17 mouse cellular contexts compared by ENCODE assay signal in genomic region chr19:21507561-21508232, GRCm38 (mm10). TPM values are rescaled to one million over a fixed set of nuclear protein-coding genes. Genes with fewer than 3 reads are reported as not detected.
DNase-seq lines count a peak whose midpoint lies in the region; ATAC-seq and TF ChIP-seq lines count a peak whose summit lies in the region.
"Had no signal": no experiment of that assay in that cellular context is flagged by ENCODE, and none has a peak within 500 bp of the region (broad histone marks: within the 10 kb centered on the region; RNA-seq: fewer than 3 reads in every experiment).

No protein-coding gene starts in this region.

- H3K9ac ChIP-seq in lung, embryonic 14.5 days = no peak overlapping the region
- no peak overlapping the region for H3K9ac ChIP-seq in MEL (ENCODE audit: control insufficient read depth, low read depth, low read length, poor library complexity, severe bottlenecking)
- H3K9ac ChIP-seq: hindbrain, embryonic 14.5 days; liver, embryonic 15.5 days had no signal

- no peak for TF ChIP-seq CTCF in lung, embryonic 14.5 days (IDR thresholded peaks at IDR 0.05; ENCODE audit: low read depth)
- TF ChIP-seq CTCF in lung, adult 2 months (IDR thresholded peaks at IDR 0.05; ENCODE audit: insufficient read depth, low read length) = no peak
- TF ChIP-seq CTCF in MEL (IDR thresholded peaks at IDR 0.05 in 2 of 3, conservative IDR thresholded peaks at IDR 0.05 in 1 of 3; ENCODE audit: control insufficient read depth in 1 of 3, insufficient read depth in 1 of 3, low read depth in 2 of 3, low read length in 3 of 3, poor library complexity in 1 of 3, severe bottlenecking in 1 of 3) = no peak
- no peak for TF ChIP-seq CTCF in layer of hippocampus, adult 2 months (conservative IDR thresholded peaks at IDR 0.05)

- WGBS in lung, embryonic 14.5 days = 71% methylated on average over 7 of the region's 7 CpGs
- 68% methylated on average over 7 of the region's 7 CpGs for WGBS in lung, adult 2 months
- WGBS in embryonic facial prominence, embryonic 10.5 days = 89% methylated on average over 7 of the region's 7 CpGs

- no peaks in the 10 kb centered on the region for H3K79me2 ChIP-seq in MEL (ENCODE audit: control insufficient read depth, insufficient read depth, low read length, poor library complexity)

- H3K4me2 ChIP-seq in lung, embryonic 14.5 days = no peak overlapping the region
- H3K4me2 ChIP-seq: hindbrain, embryonic 14.5 days; liver, embryonic 15.5 days had no signal

- H3K36me3 ChIP-seq in lung, embryonic 14.5 days (ENCODE audit: insufficient read depth) = no peaks in the 10 kb centered on the region
- peaks cover 0 to 3% of the 10 kb centered on the region in 2 experiments; a peak in 2 of 4 replicates for H3K36me3 ChIP-seq in MEL (ENCODE audit: control insufficient read depth in 1 of 2, insufficient read depth in 2 of 2, low read length in 2 of 2)
- H3K36me3 ChIP-seq in embryonic facial prominence, embryonic 10.5 days (replicated peaks) = no peaks in the 10 kb centered on the region
- H3K36me3 ChIP-seq: liver, embryonic 15.5 days had no signal

- no peaks in the 10 kb centered on the region for H3K9me3 ChIP-seq in lung, embryonic 14.5 days (ENCODE audit: low read depth, low read length)
- no peaks in the 10 kb centered on the region for H3K9me3 ChIP-seq in MEL (replicated peaks; ENCODE audit: insufficient read depth, low read length)
- H3K9me3 ChIP-seq in embryonic facial prominence, embryonic 10.5 days = no peaks in the 10 kb centered on the region
- H3K9me3 ChIP-seq: liver, embryonic 15.5 days had no signal

- no peak for TF ChIP-seq POLR2A in lung, adult 2 months (IDR thresholded peaks at IDR 0.05; ENCODE audit: borderline replicate concordance, extremely low read depth, low read depth, low read length)
- no peak for TF ChIP-seq POLR2A in MEL (IDR thresholded peaks at IDR 0.05; ENCODE audit: control insufficient read depth in 1 of 2, insufficient read depth in 1 of 2, low read depth in 1 of 2, low read length in 2 of 2, poor library complexity in 1 of 2)

- no peak for TF ChIP-seq EP300 in MEL (IDR thresholded peaks at IDR 0.05; ENCODE audit: low read depth in 1 of 2, low read length in 2 of 2)

- no peak for ATAC-seq in lung, embryonic 14.5 days (ENCODE audit: insufficient read depth)
- ATAC-seq: forebrain, embryonic 14.5 days had no signal

- no peaks in the 10 kb centered on the region for H3K27me3 ChIP-seq in lung, embryonic 14.5 days (ENCODE audit: insufficient read depth, low read length)
- no peaks in the 10 kb centered on the region for H3K27me3 ChIP-seq in MEL (ENCODE audit: control insufficient read depth in 1 of 2, insufficient read depth in 2 of 2, low read length in 2 of 2)
- H3K27me3 ChIP-seq in embryonic facial prominence, embryonic 10.5 days (replicated peaks; ENCODE audit: low read depth, poor library complexity, severe bottlenecking) = no peaks in the 10 kb centered on the region
- H3K27me3 ChIP-seq: liver, embryonic 15.5 days had no signal

- H3K27ac ChIP-seq in lung, embryonic 14.5 days (ENCODE audit: low read depth) = no peak overlapping the region
- H3K27ac ChIP-seq in MEL (ENCODE audit: control insufficient read depth, low read depth, low read length) = no peak overlapping the region
- no peak overlapping the region for H3K27ac ChIP-seq in layer of hippocampus, adult 2 months
- no peak overlapping the region for H3K27ac ChIP-seq in embryonic facial prominence, embryonic 10.5 days (replicated peaks)
- H3K27ac ChIP-seq: hindbrain, embryonic 14.5 days; liver, embryonic 15.5 days; stomach, postnatal 0 days had no signal

- DNase-seq in lung, embryonic 14.5 days = peak; percentile 47
- no peak for DNase-seq in lung, adult 2 months
- DNase-seq in MEL (ENCODE audit: low read depth, low spot score) = peak; percentile 19
- peak; percentile 78 for DNase-seq in induced T-regulatory cell, adult 2 months (ENCODE audit: low read depth)
- peak; percentile 46 for DNase-seq in kidney, postnatal 36 days
- DNase-seq in spleen, postnatal 36 days (ENCODE audit: low spot score in 2 of 2) = no peak
- DNase-seq in layer of hippocampus, adult 2 months (ENCODE audit: low spot score in 2 of 2) = no peak
- no peak for DNase-seq in embryonic facial prominence, embryonic 10.5 days (ENCODE audit: low spot score)
- DNase-seq: adrenal gland, adult 2 months; cerebellum, adult 2 months; right cerebral cortex, adult 18-20 months; thymus, postnatal 4 days had no signal

- TF ChIP-seq RAD21 in MEL (IDR thresholded peaks at IDR 0.05; ENCODE audit: low read depth, low read length) = no peak

- no peak overlapping the region for H3K4me3 ChIP-seq in lung, embryonic 14.5 days (ENCODE audit: low read depth, low read length)
- no peak overlapping the region for H3K4me3 ChIP-seq in lung, adult 2 months (replicated peaks; ENCODE audit: extremely low read depth, low read depth, low read length)
- no peak overlapping the region for H3K4me3 ChIP-seq in MEL (ENCODE audit: control insufficient read depth in 1 of 2, insufficient read depth in 1 of 2, low read depth in 2 of 2, low read length in 2 of 2)
- H3K4me3 ChIP-seq in layer of hippocampus, adult 2 months = no peak overlapping the region
- no peak overlapping the region for H3K4me3 ChIP-seq in embryonic facial prominence, embryonic 10.5 days
- H3K4me3 ChIP-seq: liver, embryonic 15.5 days had no signal

- no peaks in the 10 kb centered on the region for H3K4me1 ChIP-seq in lung, embryonic 14.5 days (ENCODE audit: insufficient read depth)
- H3K4me1 ChIP-seq in lung, adult 2 months (ENCODE audit: control insufficient read depth, insufficient read depth, low read length) = no peaks in the 10 kb centered on the region
- H3K4me1 ChIP-seq in MEL (ENCODE audit: control insufficient read depth in 1 of 2, insufficient read depth in 2 of 2, low read length in 2 of 2) = no peaks in the 10 kb centered on the region
- H3K4me1 ChIP-seq in embryonic facial prominence, embryonic 10.5 days = no peaks in the 10 kb centered on the region
- H3K4me1 ChIP-seq: liver, embryonic 15.5 days had no signal

TF ChIP-seq in MEL, 35 proteins besides CTCF, POLR2A, EP300 and RAD21:
- peak; percentile 50; the same call in 1 of the 2 replicates for TF ChIP-seq ETS1 (IDR thresholded peaks at IDR 0.05; ENCODE audit: low read depth, low read length)
- TF ChIP-seq ZNF384 (IDR thresholded peaks at IDR 0.05; ENCODE audit: low read depth, low read length) = no peak
- TF ChIP-seq ZKSCAN1 (IDR thresholded peaks at IDR 0.05; ENCODE audit: low read depth, low read length) = no peak
- no peak for TF ChIP-seq BHLHE40 (IDR thresholded peaks at IDR 0.05; ENCODE audit: borderline replicate concordance, low read depth, low read length)
- no peak for TF ChIP-seq ZC3H11A (IDR thresholded peaks at IDR 0.05; ENCODE audit: low read depth, low read length)
- no peak for TF ChIP-seq JUND (IDR thresholded peaks at IDR 0.05; ENCODE audit: low read depth, low read length)

RNA-seq across cellular contexts. Expression of gene Gda, which starts 34.5 kb away (rescaled TPM):
- polyA plus RNA-seq in lung, embryonic 14.5 days (2014; fragmentation: Nextera tagmentation; extraction: Ambion mirVana) = 0.22 and 0.26 TPM in 2 replicates
- polyA plus RNA-seq in lung, adult 2 months (2012; rRNA removed) = 3.2 and 5.1 TPM in 2 replicates
- 2.6 and 2.9 TPM in 2 replicates for total RNA-seq in MEL (2012; rRNA removed)
- polyA plus RNA-seq in MEL (2012; ENCODE audit: insufficient read depth in 1 of 2, insufficient read length in 2 of 2, low read depth in 1 of 2, low replicate concordance in 2 of 2, missing spikeins in 1 of 2) = under 1 TPM in 1 of 2 experiments, not detected in 1; 0.38 TPM
- 100 to 1,000 TPM; 116 to 125 TPM for total RNA-seq in layer of hippocampus, adult 2 months (2021)
- 0.15 TPM in 1 of 2 replicates, not detected in the other for polyA plus RNA-seq in embryonic facial prominence, embryonic 10.5 days (2016; fragmentation: Nextera tagmentation; extraction: Ambion mirVana)
- polyA plus RNA-seq: limb, embryonic 11.5 days had no signal

Comparison
In these comparisons a context has a peak if more than half of its experiments do, and no peak if none do; other contexts are left out.
1. DNase-seq: peak in lung, embryonic 14.5 days (single experiment), MEL (single experiment), induced T-regulatory cell, adult 2 months (single experiment) and kidney, postnatal 36 days (2 of 2); none in lung, adult 2 months (single experiment), spleen, postnatal 36 days (0 of 2), layer of hippocampus, adult 2 months (0 of 2) and embryonic facial prominence, embryonic 10.5 days (single experiment).